Mouse (Mus musculus): ENCODE measurements around the gene Tecpr1.

DNA sequence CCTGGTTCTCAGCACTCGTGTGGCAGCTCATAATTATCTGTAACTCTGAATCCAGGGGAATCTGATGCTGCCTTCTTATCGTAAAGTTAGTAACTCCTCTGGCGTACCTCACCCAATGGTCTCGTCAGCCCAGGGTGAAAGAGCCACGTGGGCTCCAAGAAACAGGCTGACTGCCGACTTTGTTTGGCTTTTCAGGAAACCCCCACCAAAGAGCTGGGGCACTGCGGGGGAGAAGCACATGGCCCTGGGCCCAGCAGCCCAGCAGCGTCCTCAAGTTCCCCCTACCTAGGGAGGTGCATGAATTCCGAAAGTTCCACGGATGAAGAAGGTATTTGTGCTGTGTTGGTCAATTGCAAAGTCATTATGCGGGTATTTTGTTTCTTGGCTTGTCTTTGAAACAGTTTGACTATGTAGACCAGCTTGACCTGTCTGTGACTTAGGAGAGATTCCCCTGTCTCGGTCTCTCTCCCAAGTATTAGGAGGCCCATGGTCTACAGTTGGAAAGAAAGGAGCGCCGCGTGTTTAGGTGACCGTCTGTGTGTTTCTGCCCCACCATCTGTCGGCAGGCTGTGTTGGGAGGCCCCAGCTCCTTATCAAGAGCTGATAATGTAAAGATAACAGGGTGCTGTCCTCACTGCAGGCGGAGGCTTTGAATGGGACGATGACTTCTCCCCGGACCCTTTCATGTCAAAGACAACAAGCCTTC is 40.7 kb downstream of the Tecpr1 start:
- TF ChIP-seq CTCF (IDR thresholded peaks at IDR 0.05; ENCODE audit: low read depth, low read length) (no peak), GATA1 (IDR thresholded peaks at IDR 0.05; ENCODE audit: borderline replicate concordance, low read length) (no peak), TAL1 (conservative IDR thresholded peaks at IDR 0.05; ENCODE audit: low read depth, low read length) (no peak)
